Mouse (Mus musculus) forebrain, embryonic 14.5 days (tissue): ENCODE data around the gene Cdc42ep4. TPM values are rescaled to one million over a fixed set of nuclear protein-coding genes. Genes with fewer than 3 reads are reported as not detected.

Experiments used
- ATAC-seq: fragments of 200-750 bp; cut with Nextera tagmentation; 2 replicates; pipeline ENCODE4 v1.8.0; 2017; ENCODE audit warnings: mild to moderate bottlenecking, moderate library complexity
- DNase-seq: peaks from one replicate; pipeline ENCODE4 v3.0.0-alpha.2; 2015; ENCODE audit warnings: low spot score
- H3K27ac ChIP-seq: fragments of 300-500 bp; sonication (generic); 2 replicates; pipeline ENCODE4 v1.5.1; 2014; ENCODE audit warnings: low read depth, mild to moderate bottlenecking, control low read depth, low read length, moderate library complexity
- H3K27me3 ChIP-seq: fragments of 300-500 bp; sonication (generic); replicated peaks from 2 replicates; pipeline ENCODE4 v1.6.1; 2014; ENCODE audit warnings: low read length, control low read depth, mixed read lengths; ENCODE audit not compliant: control insufficient read depth, insufficient read depth
- H3K36me3 ChIP-seq: fragments of 300-500 bp; sonication (generic); 2 replicates; pipeline ENCODE4 v1.6.1; 2014; ENCODE audit warnings: low read length, control low read depth; ENCODE audit not compliant: control insufficient read depth, insufficient read depth
- H3K4me1 ChIP-seq: fragments of 300-500 bp; sonication (generic); 2 replicates; pipeline ENCODE4 v1.6.1; 2014; ENCODE audit warnings: antibody characterized with exemption, low read length, control low read depth; ENCODE audit not compliant: control insufficient read depth, insufficient read depth
- H3K4me2 ChIP-seq: fragments of 300-500 bp; sonication (generic); 2 replicates; pipeline ENCODE4 v1.6.1; 2014; ENCODE audit warnings: mild to moderate bottlenecking, control low read depth, low read length
- H3K4me3 ChIP-seq: fragments of 300-500 bp; sonication (generic); 2 replicates; pipeline ENCODE4 v1.5.1; 2014; ENCODE audit warnings: low read depth, low read length, control low read depth
- H3K9ac ChIP-seq: fragments of 300-500 bp; sonication (generic); 2 replicates; pipeline ENCODE4 v1.6.1; 2014; ENCODE audit warnings: mild to moderate bottlenecking, low read length, control low read depth, moderate library complexity
- H3K9me3 ChIP-seq: fragments of 300-500 bp; sonication (generic); replicated peaks from 2 replicates; pipeline ENCODE4 v1.6.1; 2016; ENCODE audit warnings: low read length, control low read depth, mixed read lengths; ENCODE audit not compliant: control insufficient read depth
- WGBS: fragments of 180-500 bp; shearing (Covaris S2); extraction: QIAGEN DNeasy Blood & Tissue Kit; methylation state at CpG from one replicate; pipeline ENCODE4 v1.1.7; 2014; 5-methylcytosine and 5-hydroxymethylcytosine counted together
- polyA plus RNA-seq: library from polyadenylated mRNA; unstranded; fragments of >200 nt; fragmentation: Nextera tagmentation; extraction: Ambion mirVana; gene quantifications from 2 replicates; pipeline ENCODE4 v1.2.1, GENCODE M21; 2014

Cdc42ep4 gene
- polyA plus RNA-seq, 1 experiment from 2014 or later = 52.4 TPM

DNA sequence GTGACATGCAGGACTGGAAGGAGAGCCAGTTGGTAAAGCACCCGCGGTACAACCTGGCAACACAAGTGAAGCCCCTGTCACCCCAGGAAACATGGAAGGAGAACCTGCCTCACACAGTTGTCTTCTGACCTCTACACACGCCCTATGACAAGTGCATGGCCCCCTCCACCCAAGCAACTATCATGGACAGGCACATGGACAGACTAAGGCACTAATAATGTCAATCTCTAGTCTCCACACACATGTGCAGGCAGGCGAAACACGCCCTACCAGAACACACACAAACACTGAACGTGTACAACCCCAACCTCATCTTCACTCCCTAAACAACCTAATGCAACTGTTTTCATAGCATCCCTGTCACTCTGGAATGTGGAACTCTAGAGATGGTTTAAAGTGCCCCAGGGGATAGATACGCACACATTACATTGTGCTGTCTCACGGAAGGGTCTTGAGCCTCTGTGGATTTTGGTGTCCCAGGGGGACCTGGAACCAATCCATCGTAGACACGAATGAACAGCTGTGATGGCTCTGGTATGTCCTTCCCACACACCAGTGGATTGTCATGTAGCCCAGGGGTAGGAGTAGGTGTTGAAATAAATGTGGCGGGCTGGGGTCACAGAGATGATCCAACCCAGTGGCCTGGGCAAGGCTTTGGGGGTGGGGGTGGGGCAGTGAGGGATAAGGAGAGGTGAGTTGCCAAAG is 14.7 kb downstream of the Cdc42ep4 start:
- Histone ChIP-seq H3K36me3 (peaks cover 11% of the 10 kb centered on the region; the same call in 1 of the 2 replicates), H3K4me1 (peaks cover 8% of the 10 kb centered on the region; the same call in 1 of the 2 replicates), H3K27me3 (no peaks in the 10 kb centered on the region), H3K4me2 (no peak overlapping the region), H3K4me3 (no peak overlapping the region), H3K27ac (no peak overlapping the region), H3K9me3 (no peaks in the 10 kb centered on the region), H3K9ac (no peak overlapping the region)
- WGBS = 87% methylated on average over 11 of the region's 11 CpGs
- no peak for DNase-seq
- ATAC-seq = no peak

DNA sequence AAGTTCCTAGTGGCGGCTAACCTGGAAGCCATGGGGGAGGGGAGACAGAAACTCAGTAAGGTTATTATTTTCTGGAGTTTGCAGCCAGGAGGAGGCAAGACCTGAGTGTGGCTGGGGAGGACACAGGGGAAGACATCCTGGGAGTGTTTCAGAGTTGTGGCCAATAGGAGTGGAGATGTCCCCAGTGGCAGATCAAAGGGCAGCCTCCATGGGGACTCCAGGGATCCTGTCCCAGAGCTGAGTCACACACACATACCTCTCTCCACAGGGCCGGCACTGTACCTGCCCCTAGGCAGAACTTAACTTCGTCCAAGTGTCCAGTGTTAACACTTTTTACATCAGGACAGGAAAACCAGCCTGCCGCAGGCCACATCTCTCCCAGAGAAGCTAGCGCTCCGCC is 16.5 kb downstream of the Cdc42ep4 start:
- Histone ChIP-seq H3K4me3 (no peak overlapping the region), H3K27ac (no peak overlapping the region), H3K4me2 (no peak overlapping the region), H3K9ac (no peak overlapping the region), H3K9me3 (no peaks in the 10 kb centered on the region), H3K27me3 (no peaks in the 10 kb centered on the region), H3K4me1 (peaks cover 8% of the 10 kb centered on the region; the same call in 1 of the 2 replicates), H3K36me3 (peaks cover 6% of the 10 kb centered on the region; the same call in 1 of the 2 replicates)
- WGBS = 79% methylated on average over 6 of the region's 6 CpGs
- no peak for DNase-seq
- no peak for ATAC-seq

DNA sequence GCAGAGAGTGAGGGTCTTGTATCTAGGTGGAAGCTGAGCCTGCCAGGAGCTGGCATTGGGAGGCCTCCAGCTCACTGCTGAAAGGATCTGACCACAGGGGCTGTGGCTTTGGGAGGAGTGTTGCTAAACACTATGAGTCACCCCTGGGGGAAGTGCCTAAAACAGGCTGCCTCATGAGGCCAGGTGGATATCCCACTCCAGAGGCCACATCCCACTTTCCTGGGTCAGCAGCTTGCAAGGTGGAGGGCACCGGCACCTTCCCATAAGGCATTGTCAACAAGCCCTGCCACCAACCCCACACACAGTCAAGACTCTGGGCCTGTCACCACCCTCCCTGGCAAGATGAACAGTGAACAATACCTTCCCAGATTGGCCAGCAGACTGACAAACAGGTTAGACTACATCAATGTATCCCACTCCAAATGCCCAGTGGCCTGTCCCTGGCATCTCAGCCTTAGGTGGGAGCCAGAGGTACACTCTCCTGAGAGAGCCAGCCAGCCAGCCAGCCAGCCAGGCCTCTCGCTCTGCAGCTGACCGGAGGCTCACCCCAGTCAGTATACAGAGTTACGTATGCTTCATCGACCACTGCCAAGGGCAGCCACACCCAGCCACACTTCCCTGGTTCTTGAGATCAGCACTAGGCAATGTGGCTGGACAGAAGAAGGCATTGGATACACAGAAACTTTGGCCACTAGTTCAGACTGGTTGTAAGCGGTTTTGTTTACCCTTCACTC is 17.9 kb downstream of the Cdc42ep4 start:
- WGBS = 51% methylated on average over 6 of the region's 6 CpGs
- Histone ChIP-seq H3K4me3 (no peak overlapping the region), H3K9me3 (no peaks in the 10 kb centered on the region), H3K9ac (no peak overlapping the region), H3K27me3 (no peaks in the 10 kb centered on the region), H3K36me3 (peaks cover 11% of the 10 kb centered on the region), H3K27ac (no peak overlapping the region), H3K4me2 (no peak overlapping the region), H3K4me1 (peaks cover 7% of the 10 kb centered on the region; the same call in 1 of the 2 replicates)
- DNase-seq (no peak), ATAC-seq (no peak)

DNA sequence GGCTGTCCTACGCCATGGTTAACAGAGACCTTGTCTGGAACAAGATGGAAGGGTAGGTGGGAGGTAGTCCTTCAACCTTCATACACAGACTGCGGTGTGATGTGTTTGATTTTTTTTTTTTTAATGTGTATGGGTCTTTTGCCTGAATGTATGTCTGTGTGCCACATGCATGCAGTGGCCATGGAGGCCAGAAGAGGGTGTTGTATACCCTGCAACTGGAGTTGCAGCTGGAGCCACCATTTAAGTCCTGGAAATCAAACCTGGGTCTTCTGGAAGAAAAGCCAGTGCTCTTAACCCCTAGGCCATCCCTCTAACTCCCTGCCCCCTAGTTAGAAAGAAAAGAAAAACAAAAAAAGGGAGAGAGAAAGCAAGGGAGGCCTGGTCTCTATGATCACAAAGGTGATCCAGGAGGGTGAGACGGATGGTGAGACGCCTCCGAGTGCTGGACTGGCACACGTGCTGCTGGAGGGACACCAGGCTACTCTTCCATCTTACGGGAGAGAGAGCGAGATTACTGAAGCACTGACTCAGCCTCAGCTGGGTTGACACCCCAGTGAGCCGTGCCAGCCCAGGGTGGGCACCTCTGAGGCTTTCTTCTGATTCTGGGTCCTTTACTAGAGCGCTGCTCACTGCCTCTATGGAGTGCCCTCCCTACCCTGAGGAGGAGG is 19.6 kb downstream of the Cdc42ep4 start:
- 93% methylated on average over 10 of the region's 10 CpGs for WGBS
- DNase-seq (no peak), ATAC-seq (no peak)
- Histone ChIP-seq H3K4me2 (no peak overlapping the region), H3K9ac (no peak overlapping the region), H3K27me3 (no peaks in the 10 kb centered on the region), H3K36me3 (peaks cover 29% of the 10 kb centered on the region), H3K4me3 (no peak overlapping the region), H3K4me1 (peaks cover 11% of the 10 kb centered on the region), H3K27ac (no peak overlapping the region), H3K9me3 (no peaks in the 10 kb centered on the region)

DNA sequence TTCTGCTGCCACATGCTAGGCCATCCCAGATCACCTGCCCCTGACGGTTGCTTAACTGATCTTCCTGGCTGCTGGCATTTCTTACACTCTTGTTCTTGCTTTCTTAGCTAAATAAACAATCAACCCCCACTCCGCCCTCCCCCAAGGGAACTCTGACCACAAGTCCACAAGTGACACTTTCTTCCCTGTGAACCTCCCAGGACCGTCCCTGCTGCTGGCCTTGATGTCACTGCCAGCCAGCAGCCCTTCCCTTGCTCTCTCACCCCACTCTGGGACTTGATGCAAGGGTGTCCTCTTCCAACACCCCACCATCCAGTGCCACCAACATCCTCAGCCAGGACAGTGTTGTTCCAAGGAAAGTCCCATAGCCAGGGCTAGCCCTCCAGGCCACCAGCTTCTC is 20.8 kb downstream of the Cdc42ep4 start:
- no peaks in the 10 kb centered on the region for H3K27me3 ChIP-seq
- no peak overlapping the region for H3K9ac ChIP-seq
- 74% methylated on average over 3 of the region's 3 CpGs for WGBS
- no peak overlapping the region for H3K4me3 ChIP-seq
- H3K4me2 ChIP-seq = no peak overlapping the region
- DNase-seq = no peak
- H3K9me3 ChIP-seq = no peaks in the 10 kb centered on the region
- peaks cover 14% of the 10 kb centered on the region for H3K4me1 ChIP-seq
- no peak overlapping the region for H3K27ac ChIP-seq
- ATAC-seq = no peak
- H3K36me3 ChIP-seq = peaks cover 41% of the 10 kb centered on the region

DNA sequence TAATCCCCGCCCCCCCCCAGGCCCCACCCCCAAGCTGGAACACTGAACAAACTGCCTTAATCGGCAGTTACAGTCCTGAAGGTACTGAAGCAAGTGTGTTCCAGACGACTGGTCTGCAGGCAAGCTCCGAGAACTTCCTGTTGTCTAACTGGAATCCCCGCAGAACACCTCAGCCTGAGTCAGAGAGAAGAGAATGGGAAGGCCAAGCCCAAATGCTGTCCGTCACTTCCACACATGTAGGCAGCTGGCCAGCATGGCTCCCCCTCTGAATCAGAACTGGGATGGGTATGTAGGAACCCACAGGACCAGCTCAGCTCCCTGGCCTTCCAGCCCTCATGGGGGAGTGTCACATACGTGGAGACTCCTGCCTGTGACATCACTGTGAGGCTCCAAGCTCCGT is 21.8 kb downstream of the Cdc42ep4 start:
- WGBS = 72% methylated on average over 8 of the region's 8 CpGs
- no peak overlapping the region for H3K9ac ChIP-seq
- H3K4me1 ChIP-seq = peaks cover 22% of the 10 kb centered on the region
- ATAC-seq = no peak
- no peaks in the 10 kb centered on the region for H3K9me3 ChIP-seq
- no peaks in the 10 kb centered on the region for H3K27me3 ChIP-seq
- H3K4me2 ChIP-seq = no peak overlapping the region
- no peak overlapping the region for H3K27ac ChIP-seq
- H3K36me3 ChIP-seq = peaks cover 38% of the 10 kb centered on the region
- DNase-seq = no peak
- H3K4me3 ChIP-seq = no peak overlapping the region

DNA sequence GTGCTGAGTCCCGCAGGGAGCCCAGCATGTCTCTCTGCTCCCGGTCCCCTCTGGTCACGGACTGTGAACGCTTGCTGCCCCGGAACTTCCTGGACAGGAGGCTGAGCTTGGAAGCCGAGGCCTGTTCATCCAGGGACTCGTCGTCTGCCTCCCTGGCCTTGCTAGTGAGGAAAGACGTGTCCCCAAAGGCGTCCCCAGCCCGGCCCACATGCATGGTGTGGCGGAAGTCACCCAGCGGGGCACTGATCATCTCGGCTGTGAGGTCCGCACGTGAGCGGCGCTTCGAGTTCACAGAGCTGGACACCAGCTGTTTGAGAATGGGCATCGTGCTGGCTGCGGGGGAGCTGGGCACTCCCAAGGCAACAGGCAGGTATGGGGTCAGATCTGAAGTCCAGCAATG is 22.4 kb downstream of the Cdc42ep4 start:
- Histone ChIP-seq H3K4me3 (no peak overlapping the region), H3K27me3 (no peaks in the 10 kb centered on the region), H3K4me1 (peaks cover 16% of the 10 kb centered on the region), H3K4me2 (no peak overlapping the region), H3K9me3 (no peaks in the 10 kb centered on the region), H3K9ac (no peak overlapping the region), H3K27ac (no peak overlapping the region), H3K36me3 (peaks cover 38% of the 10 kb centered on the region)
- no peak for ATAC-seq
- DNase-seq = no peak
- WGBS = 84% methylated on average over 21 of the region's 21 CpGs

DNA sequence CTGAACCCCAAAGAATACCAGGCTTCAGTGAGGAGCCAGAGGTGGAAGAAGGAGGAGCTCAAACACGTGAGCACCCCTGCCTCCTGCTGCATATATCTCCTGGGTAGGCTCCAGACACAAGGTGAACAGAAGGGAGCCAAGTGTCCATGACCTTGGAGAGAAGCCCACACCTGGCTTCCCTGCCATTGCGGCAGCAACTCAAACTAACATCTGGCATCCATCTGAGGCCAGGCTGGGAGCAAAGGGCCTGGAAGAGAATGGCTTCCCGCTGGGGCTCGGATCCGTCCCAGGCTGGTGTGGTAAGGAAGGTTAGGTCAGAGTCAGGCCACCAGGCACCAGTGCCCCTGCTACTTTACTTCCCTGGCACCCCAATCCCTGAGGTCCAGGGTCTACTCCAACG is 23.7 kb downstream of the Cdc42ep4 start:
- H3K36me3 ChIP-seq = peaks cover 38% of the 10 kb centered on the region
- no peak overlapping the region for H3K27ac ChIP-seq
- no peak overlapping the region for H3K9ac ChIP-seq
- DNase-seq (no peak), ATAC-seq (no peak)
- H3K27me3 ChIP-seq = no peaks in the 10 kb centered on the region
- 79% methylated on average over 6 of the region's 6 CpGs for WGBS
- no peaks in the 10 kb centered on the region for H3K9me3 ChIP-seq
- no peak overlapping the region for H3K4me2 ChIP-seq
- no peak overlapping the region for H3K4me3 ChIP-seq
- peaks cover 16% of the 10 kb centered on the region for H3K4me1 ChIP-seq
